15 mouse cellular contexts compared by ENCODE assay signal in genomic region chr16:43561956-43562355, GRCm38 (mm10).
DNase-seq lines count a peak whose midpoint lies in the region; ATAC-seq and TF ChIP-seq lines count a peak whose summit lies in the region.
"Had no signal": no experiment of that assay in that cellular context is flagged by ENCODE, and none has a peak within 500 bp of the region (broad histone marks: within the 10 kb centered on the region; RNA-seq: fewer than 3 reads in every experiment).

No protein-coding gene starts in this region.

- POLR2A ChIA-PET in Patski (lab: Charles Lee): no interaction called here

- no peak overlapping the region for H3K4me3 ChIP-seq in intestine, postnatal 0 days (ENCODE audit: low read depth, low read length)
- no peak overlapping the region for H3K4me3 ChIP-seq in intestine, embryonic 15.5 days (replicated peaks)
- H3K4me3 ChIP-seq in small intestine, adult 2 months (ENCODE audit: low read depth, low read length): no peak overlapping the region
- H3K4me3 ChIP-seq: embryonic facial prominence, embryonic 13.5 days; forebrain, embryonic 13.5 days; midbrain, embryonic 13.5 days had no signal

- no peak for TF ChIP-seq POLR2A in small intestine, adult 2 months (IDR thresholded peaks at IDR 0.05; ENCODE audit: low read depth, low read length)

- in situ Hi-C loops in Patski (cut with MboI; ENCODE audit: low pct_unique_long_range_greater_than_20kb): no loop called here

- H3K4me1 ChIP-seq in intestine, postnatal 0 days (replicated peaks; ENCODE audit: control insufficient read depth, insufficient read depth, low read length): no peaks in the 10 kb centered on the region
- no peaks in the 10 kb centered on the region for H3K4me1 ChIP-seq in intestine, embryonic 15.5 days (replicated peaks)
- no peaks in the 10 kb centered on the region for H3K4me1 ChIP-seq in small intestine, adult 2 months (ENCODE audit: control insufficient read depth, insufficient read depth, insufficient read length, low read length)

- H3K27ac ChIP-seq in intestine, postnatal 0 days (ENCODE audit: low read depth, low read length): no peak overlapping the region
- H3K27ac ChIP-seq in intestine, embryonic 15.5 days: no peak overlapping the region
- no peak overlapping the region for H3K27ac ChIP-seq in small intestine, adult 2 months (ENCODE audit: insufficient read depth, low read depth, low read length)
- H3K27ac ChIP-seq: embryonic facial prominence, embryonic 13.5 days; forebrain, embryonic 13.5 days; midbrain, embryonic 13.5 days had no signal

- H3K9me3 ChIP-seq in intestine, postnatal 0 days (ENCODE audit: control insufficient read depth): no peaks in the 10 kb centered on the region
- H3K9me3 ChIP-seq in intestine, embryonic 15.5 days: no peaks in the 10 kb centered on the region
- H3K9me3 ChIP-seq: embryonic facial prominence, embryonic 13.5 days; forebrain, embryonic 13.5 days; G1E; midbrain, embryonic 13.5 days had no signal

- DNase-seq in retina, postnatal 1 day: peak; percentile 33
- DNase-seq in retina, embryonic 14.5 days (ENCODE audit: low spot score): no peak
- DNase-seq in Patski (ENCODE audit: low read depth, low spot score): no peak
- DNase-seq in adrenal gland, postnatal 36 days: no peak
- DNase-seq in testis, postnatal 14 days (ENCODE audit: low spot score): no peak
- DNase-seq: cerebellum, adult 8-10 months; heart, postnatal 10 days; left cerebral cortex, postnatal 4 days had no signal

- ATAC-seq in intestine, postnatal 0 days: no peak
- no peak for ATAC-seq in intestine, embryonic 15.5 days
- no peak for ATAC-seq in Patski
- ATAC-seq: forebrain, embryonic 13.5 days; midbrain, embryonic 13.5 days had no signal

- WGBS in intestine, postnatal 0 days: 74% methylated on average over 4 of the region's 4 CpGs
- 82% methylated on average over 4 of the region's 4 CpGs for WGBS in intestine, embryonic 15.5 days
- 51% methylated on average over 4 of the region's 4 CpGs for WGBS in small intestine, adult 2 months

- H3K9ac ChIP-seq in intestine, postnatal 0 days (ENCODE audit: low read depth, low read length): no peak overlapping the region
- no peak overlapping the region for H3K9ac ChIP-seq in intestine, embryonic 15.5 days
- H3K9ac ChIP-seq: embryonic facial prominence, embryonic 13.5 days; forebrain, embryonic 13.5 days; midbrain, embryonic 13.5 days had no signal

- CTCF ChIA-PET in Patski (lab: Charles Lee): interaction anchor here (1.4 kb wide), 1 partner anchor 10 kb away, joined by 5 read pairs; no protein-coding TSS in a partner anchor

- no peaks in the 10 kb centered on the region for H3K27me3 ChIP-seq in intestine, postnatal 0 days (replicated peaks; ENCODE audit: control insufficient read depth, insufficient read depth, low read length)
- H3K27me3 ChIP-seq in intestine, embryonic 15.5 days (replicated peaks): no peaks in the 10 kb centered on the region
- no peaks in the 10 kb centered on the region for H3K27me3 ChIP-seq in Patski
- H3K27me3 ChIP-seq in small intestine, adult 2 months (ENCODE audit: control insufficient read depth, insufficient read depth, low read length): no peaks in the 10 kb centered on the region
- H3K27me3 ChIP-seq: embryonic facial prominence, embryonic 13.5 days; forebrain, embryonic 13.5 days; midbrain, embryonic 13.5 days had no signal

- H3K36me3 ChIP-seq in intestine, postnatal 0 days (ENCODE audit: control insufficient read depth, insufficient read depth): no peaks in the 10 kb centered on the region
- no peaks in the 10 kb centered on the region for H3K36me3 ChIP-seq in intestine, embryonic 15.5 days
- no peaks in the 10 kb centered on the region for H3K36me3 ChIP-seq in small intestine, adult 2 months (ENCODE audit: control insufficient read depth, insufficient read depth, low read length)
- H3K36me3 ChIP-seq: embryonic facial prominence, embryonic 13.5 days; G1E had no signal

- H3K4me2 ChIP-seq in intestine, postnatal 0 days (replicated peaks; ENCODE audit: low read depth): no peak overlapping the region
- H3K4me2 ChIP-seq in intestine, embryonic 15.5 days (replicated peaks): no peak overlapping the region
- H3K4me2 ChIP-seq: embryonic facial prominence, embryonic 13.5 days; forebrain, embryonic 13.5 days; midbrain, embryonic 13.5 days had no signal

- peak; percentile 55 for TF ChIP-seq CTCF in intestine, postnatal 0 days (IDR thresholded peaks at IDR 0.05; ENCODE audit: low read depth)
- TF ChIP-seq CTCF in Patski (IDR thresholded peaks at IDR 0.05): peak; percentile 53
- TF ChIP-seq CTCF in small intestine, adult 2 months (IDR thresholded peaks at IDR 0.05; ENCODE audit: extremely low read depth, insufficient read length, insufficient replicate concordance, low read depth, low read length): peak; percentile 13; the same call in 1 of the 2 replicates
